Mouse (Mus musculus) monocyte, adult 59 days (primary cell): ENCODE measurements around the gene Gas2l3. TPM values are rescaled to one million over a fixed set of nuclear protein-coding genes. Genes with fewer than 3 reads are reported as not detected.

Experiments used
- total RNA-seq, 2 experiments: library from RNA; stranded (reverse); gene quantifications; one replicate each; pipeline ENCODE4 v1.2.4; 2023

Gas2l3 gene
- 10 to 100 TPM; 18.0 to 23.0 TPM for total RNA-seq

DNA sequence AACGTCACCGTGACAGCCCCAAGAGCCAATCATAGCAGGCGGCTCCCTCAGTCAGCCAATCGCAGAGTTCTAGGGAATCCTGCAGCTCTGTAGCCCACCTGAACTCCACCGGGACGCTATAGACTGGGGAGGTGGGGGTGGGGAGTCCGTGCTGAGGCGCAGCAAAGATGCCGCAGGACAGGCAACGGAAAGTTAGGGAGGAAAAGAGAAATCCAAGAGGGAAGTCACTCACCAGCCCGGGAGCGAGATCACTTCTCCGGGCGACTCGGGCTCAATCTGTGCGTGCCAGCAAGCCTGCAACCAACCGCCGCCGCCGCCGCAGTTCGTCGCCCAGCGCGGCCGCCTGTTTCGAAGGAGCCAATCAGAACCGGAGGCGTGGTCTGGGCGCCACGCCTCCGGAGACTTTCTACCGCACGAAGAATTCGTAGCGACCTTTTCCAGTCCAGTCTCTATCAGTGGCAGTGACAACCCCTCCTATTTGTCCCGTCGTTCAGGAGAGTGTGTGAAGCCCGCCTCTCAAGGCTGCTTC, at the start of gene Gas2l3:
TSS of gene Gas2l3 (minus strand) at position 345 of the 529 bp plus-strand sequence.

Other genes starting within 250 kb of the Gas2l3 start
- gene Ano4, start 99.2 kb downstream of the Gas2l3 start, total RNA-seq = not detected
- not detected for gene Nr1h4, start 89.6 kb upstream of the Gas2l3 start, total RNA-seq
- not detected for gene Slc17a8, start 177.3 kb upstream of the Gas2l3 start, total RNA-seq
- 10 to 100 TPM; 39.5 to 42.9 TPM for gene Scyl2, start 242.3 kb upstream of the Gas2l3 start, total RNA-seq